Mouse (Mus musculus) CH12.LX (cell line): ENCODE data around the gene Zc2hc1b. TPM values are rescaled to one million over a fixed set of nuclear protein-coding genes. Genes with fewer than 3 reads are reported as not detected.

Experiments used
- DNase-seq: peaks from one replicate; pipeline ENCODE4 v3.0.0-alpha.2; 2013; ENCODE audit errors: extremely low read depth
- H3K27ac ChIP-seq: 2 replicates; pipeline ENCODE4 v1.5.1; 2012; ENCODE audit warnings: low read depth, mild to moderate bottlenecking, control low read depth, moderate library complexity; ENCODE audit not compliant: insufficient read depth
- H3K27me3 ChIP-seq: replicated peaks from 2 replicates; pipeline ENCODE3; 2012; ENCODE audit warnings: inconsistent platforms
- H3K36me3 ChIP-seq, 2 experiments: replicated peaks in 1 of 2; 2 replicates each; pipeline versions ENCODE3 to v1.6.1; 2012; ENCODE audit warnings: inconsistent platforms in 1 of 2, low read length in 1 of 2, mild to moderate bottlenecking in 1 of 2, mixed read lengths in 1 of 2, moderate library complexity in 1 of 2; ENCODE audit not compliant: control insufficient read depth in 1 of 2, insufficient read depth in 1 of 2
- H3K4me1 ChIP-seq, 2 experiments: 2 replicates each; pipeline ENCODE4 v1.6.1; 2012; ENCODE audit warnings: inconsistent platforms in 1 of 2, moderate library complexity in 1 of 2; ENCODE audit not compliant: insufficient read depth in 2 of 2, control insufficient read depth in 1 of 2
- H3K4me2 ChIP-seq: 2 replicates; pipeline ENCODE4 v1.6.1; 2012; ENCODE audit warnings: low read depth, mild to moderate bottlenecking, control low read depth; ENCODE audit not compliant: poor library complexity, insufficient read depth, severe bottlenecking
- H3K4me3 ChIP-seq, 3 experiments: fragments of 150-350 bp in 1 of 3; sonication (generic) in 1 of 3; replicated peaks in 1 of 3; 2 replicates each; pipeline versions ENCODE3 to v1.5.1; 2011 to 2012; ENCODE audit warnings: low read depth in 2 of 3, low read length in 2 of 3, mild to moderate bottlenecking in 2 of 3, moderate library complexity in 2 of 3, control low read depth in 1 of 3, improper control_type of control experiment in 1 of 3, inconsistent platforms in 1 of 3, mixed read lengths in 1 of 3; ENCODE audit not compliant: poor library complexity in 1 of 3
- H3K79me2 ChIP-seq: replicated peaks from 2 replicates; pipeline ENCODE4 v1.6.1; 2012; ENCODE audit warnings: mild to moderate bottlenecking, moderate library complexity; ENCODE audit not compliant: control insufficient read depth, poor library complexity, insufficient read depth, severe bottlenecking; ENCODE audit errors: extremely low read depth
- H3K9ac ChIP-seq: 2 replicates; pipeline ENCODE4 v1.6.1; 2012; ENCODE audit warnings: low read depth, mild to moderate bottlenecking, control low read depth, moderate library complexity; ENCODE audit not compliant: insufficient read depth
- H3K9me3 ChIP-seq: replicated peaks from 2 replicates; pipeline ENCODE3; 2012; ENCODE audit warnings: low read length, inconsistent platforms, mixed read lengths
- BHLHE40 ChIP-seq: IDR thresholded peaks from 2 replicates; pipeline ENCODE4 v1.6.1; 2011; ENCODE audit warnings: mild to moderate bottlenecking, low read depth, low read length, improper control_type of control experiment
- E2F4 ChIP-seq: IDR thresholded peaks from 2 replicates; pipeline ENCODE4 v1.6.1; 2011; ENCODE audit warnings: low read depth, low read length, improper control_type of control experiment; ENCODE audit not compliant: insufficient replicate concordance
- ELF1 ChIP-seq: IDR thresholded peaks from 2 replicates; pipeline ENCODE4 v1.6.1; 2014; ENCODE audit warnings: low read depth, mild to moderate bottlenecking, inconsistent platforms, low read length, improper control_type of control experiment
- EP300 ChIP-seq: IDR thresholded peaks from 2 replicates; pipeline ENCODE4 v1.6.1; 2011; ENCODE audit warnings: low read length, improper control_type of control experiment
- HCFC1 ChIP-seq: IDR thresholded peaks from 2 replicates; pipeline ENCODE4 v1.6.1; 2012; ENCODE audit warnings: low read depth, mild to moderate bottlenecking, inconsistent platforms, low read length, improper control_type of control experiment
- MAFK ChIP-seq: IDR thresholded peaks from 2 replicates; pipeline ENCODE4 v1.6.1; 2011; ENCODE audit warnings: low read length, improper control_type of control experiment; ENCODE audit not compliant: insufficient replicate concordance
- MAX ChIP-seq: IDR thresholded peaks from 2 replicates; pipeline ENCODE4 v1.6.1; 2011; ENCODE audit warnings: low read length, improper control_type of control experiment
- MAZ ChIP-seq: IDR thresholded peaks from 2 replicates; pipeline ENCODE4 v1.6.1; 2012; ENCODE audit warnings: low read depth, mild to moderate bottlenecking, inconsistent platforms, low read length, improper control_type of control experiment, moderate library complexity
- MXI1 ChIP-seq: IDR thresholded peaks from 2 replicates; pipeline ENCODE4 v1.6.1; 2011; ENCODE audit warnings: mild to moderate bottlenecking, low read depth, low read length, improper control_type of control experiment
- MYC ChIP-seq: IDR thresholded peaks from 2 replicates; pipeline ENCODE4 v1.6.1; 2011; ENCODE audit warnings: low read depth, mild to moderate bottlenecking, improper control_type of control experiment, low read length
- NELFE ChIP-seq: IDR thresholded peaks from 2 replicates; pipeline ENCODE4 v1.6.1; 2011; ENCODE audit warnings: low read depth, low read length, improper control_type of control experiment
- NRF1 ChIP-seq: IDR thresholded peaks from 2 replicates; pipeline ENCODE4 v1.6.1; 2014; ENCODE audit warnings: low read depth, mild to moderate bottlenecking, inconsistent platforms, low read length, improper control_type of control experiment, moderate library complexity
- PAX5 ChIP-seq: IDR thresholded peaks from 2 replicates; pipeline ENCODE4 v1.6.1; 2012; ENCODE audit warnings: low read length, inconsistent platforms, mixed read lengths
- POLR2A ChIP-seq: IDR thresholded peaks from 2 replicates; pipeline ENCODE4 v1.6.1; 2011; ENCODE audit warnings: low read depth, mild to moderate bottlenecking, improper control_type of control experiment, low read length
- POLR2AphosphoS2 ChIP-seq: IDR thresholded peaks from 2 replicates; pipeline ENCODE4 v1.6.1; 2011; ENCODE audit warnings: low read depth, low read length, improper control_type of control experiment
- RCOR1 ChIP-seq: conservative IDR thresholded peaks from 2 replicates; pipeline ENCODE4 v1.6.1; 2012; ENCODE audit warnings: low read depth, mild to moderate bottlenecking, inconsistent platforms, low read length, improper control_type of control experiment
- SMC3 ChIP-seq: IDR thresholded peaks from 2 replicates; pipeline ENCODE4 v1.6.1; 2011; ENCODE audit warnings: low read depth, low read length, improper control_type of control experiment
- TBP ChIP-seq: conservative IDR thresholded peaks from 2 replicates; pipeline ENCODE4 v1.6.1; 2011; ENCODE audit warnings: low read depth, low read length, improper control_type of control experiment
- TCF12 ChIP-seq: IDR thresholded peaks from 2 replicates; pipeline ENCODE4 v1.6.1; 2014; ENCODE audit warnings: low read depth, mild to moderate bottlenecking, inconsistent platforms, low read length, improper control_type of control experiment
- UBTF ChIP-seq: IDR thresholded peaks from 2 replicates; pipeline ENCODE4 v1.6.1; 2012; ENCODE audit warnings: low read depth, mild to moderate bottlenecking, inconsistent platforms, low read length, improper control_type of control experiment, moderate library complexity
- USF2 ChIP-seq: conservative IDR thresholded peaks from 2 replicates; pipeline ENCODE4 v1.6.1; 2011; ENCODE audit warnings: low read depth, low read length, improper control_type of control experiment
- ZC3H11A ChIP-seq: IDR thresholded peaks from 2 replicates; pipeline ENCODE4 v1.6.1; 2012; ENCODE audit warnings: low read depth, mild to moderate bottlenecking, inconsistent platforms, low read length, improper control_type of control experiment
- ZKSCAN1 ChIP-seq: IDR thresholded peaks from 2 replicates; pipeline ENCODE4 v1.6.1; 2012; ENCODE audit warnings: low read depth, inconsistent platforms, low read length, improper control_type of control experiment, borderline replicate concordance
- ZNF384 ChIP-seq: IDR thresholded peaks from 2 replicates; pipeline ENCODE4 v1.6.1; 2012; ENCODE audit warnings: low read depth, low read length, improper control_type of control experiment, inconsistent platforms
- dilution Hi-C: fragments of 300-500 bp; cut with MboI; formaldehyde crosslinking; loops from 2 replicates; pipeline ENCODE4 v1.14.3; 2020; ENCODE audit warnings: low sequenced_read_pairs; ENCODE audit not compliant: extremely low pct_unique_long_range_greater_than_20kb, extremely low pct_ligation_motif_present
- in situ Hi-C: fragments of 300-500 bp; cut with MboI; formaldehyde crosslinking; loops from 3 replicates; pipeline ENCODE4 v1.14.3; 2019; ENCODE audit warnings: low sequenced_read_pairs, low pct_ligation_motif_present, low pct_unique_long_range_greater_than_20kb, mixed read lengths
- polyA plus RNA-seq: library from polyadenylated mRNA; unstranded; fragments of >175 nt; gene quantifications from 2 replicates; pipeline ENCODE4 v1.2.1, GENCODE M21; 2012; ENCODE audit warnings: low read depth; ENCODE audit not compliant: insufficient read length
- total RNA-seq, 2 experiments: library from RNA; depleted of rRNA; stranded (reverse); fragments of 300-350 nt in 1 of 2; fragments of >200 nt in 1 of 2; gene quantifications; 2 replicates each; pipeline ENCODE4 v1.2.3; 2012 to 2014

Zc2hc1b gene
- total and polyA plus RNA-seq, 3 experiments = not detected

GRCm38 (mm10) chr10:13168461-13168860 is 9.4 kb downstream of the Zc2hc1b start:
- Histone ChIP-seq H3K9ac (no peak overlapping the region), H3K4me3 (no peak overlapping the region)
- dilution Hi-C loops = no loop called here

GRCm38 (mm10) chr10:13162031-13162430 is 15.8 kb downstream of the Zc2hc1b start:
- Histone ChIP-seq H3K27me3 (no peaks in the 10 kb centered on the region), H3K4me2 (no peak overlapping the region), H3K4me1 (no peaks in the 10 kb centered on the region), H3K36me3 (no peaks in the 10 kb centered on the region), H3K4me3 (no peak overlapping the region), H3K9me3 (peaks cover 4% of the 10 kb centered on the region), H3K27ac (no peak overlapping the region), H3K9ac (no peak overlapping the region), H3K79me2 (no peaks in the 10 kb centered on the region)
- DNase-seq = no peak
- in situ Hi-C loops (no loop called here), dilution Hi-C loops (no loop called here)
- TF ChIP-seq HCFC1 (no peak), NELFE (no peak), MAZ (no peak), ELF1 (no peak), EP300 (no peak), TBP (no peak), ZC3H11A (no peak), MYC (no peak), POLR2AphosphoS2 (no peak)

More at GRCm38 (mm10) chr10:13168461-13168860, 9.4 kb downstream of the Zc2hc1b start:
- no peak for TF ChIP-seq MXI1
- TF ChIP-seq HCFC1 = no peak
- no peak for TF ChIP-seq ZKSCAN1
- no peak for TF ChIP-seq SMC3
- no peak for TF ChIP-seq TCF12
- TF ChIP-seq NELFE = no peak
- no peak for TF ChIP-seq ZC3H11A
- no peak for TF ChIP-seq ZNF384
- no peak for TF ChIP-seq BHLHE40
- no peak for TF ChIP-seq E2F4
- TF ChIP-seq USF2 = no peak
- TF ChIP-seq NRF1 = no peak
- TF ChIP-seq POLR2A = no peak
- no peak for TF ChIP-seq MAX
- TF ChIP-seq RCOR1 = no peak
- TF ChIP-seq MAFK = no peak
- no peak for TF ChIP-seq UBTF
- no peak for TF ChIP-seq PAX5
- TF ChIP-seq, all 38 proteins: peak for 0
- no peak overlapping the region for H3K27ac ChIP-seq
- no peak overlapping the region for H3K4me2 ChIP-seq
- H3K9me3 ChIP-seq = peaks cover 4% of the 10 kb centered on the region
- H3K79me2 ChIP-seq = no peaks in the 10 kb centered on the region
- in situ Hi-C loops = no loop called here
- H3K27me3 ChIP-seq = no peaks in the 10 kb centered on the region
- no peak for DNase-seq
- H3K36me3 ChIP-seq = no peaks in the 10 kb centered on the region
- H3K4me1 ChIP-seq = peaks cover 0 to 4% of the 10 kb centered on the region in 2 experiments; a peak in 1 of 4 replicates
